Mouse (Mus musculus): Measurements from ENCODE around the gene Yars.

DNA sequence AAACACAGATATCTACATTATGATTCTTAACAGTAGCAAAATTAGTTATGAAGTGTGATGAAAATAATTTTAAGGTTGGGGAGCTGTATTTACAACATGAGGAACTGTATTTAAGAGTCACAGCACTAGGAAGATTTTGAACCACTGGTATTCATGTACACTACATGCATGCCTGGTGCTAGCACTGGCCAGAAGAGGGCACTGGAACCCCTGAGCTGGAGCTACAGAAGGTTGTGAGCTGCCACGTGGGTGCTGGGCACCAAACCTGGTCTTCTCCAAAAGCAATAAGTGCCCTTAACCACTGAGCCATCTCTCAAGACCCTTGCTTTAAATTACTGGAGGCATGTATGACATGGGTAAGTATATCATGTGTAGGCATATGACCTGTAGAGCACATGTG is 17.0 kb upstream of the Yars start:
- no peak for TF ChIP-seq CTCF (IDR thresholded peaks at IDR 0.05; ENCODE audit: insufficient read depth, low read depth, low read length)
- no peak for TF ChIP-seq POLR2A (IDR thresholded peaks at IDR 0.05; ENCODE audit: insufficient read depth, low read depth, low read length)
